In the genomic region with DNA sequence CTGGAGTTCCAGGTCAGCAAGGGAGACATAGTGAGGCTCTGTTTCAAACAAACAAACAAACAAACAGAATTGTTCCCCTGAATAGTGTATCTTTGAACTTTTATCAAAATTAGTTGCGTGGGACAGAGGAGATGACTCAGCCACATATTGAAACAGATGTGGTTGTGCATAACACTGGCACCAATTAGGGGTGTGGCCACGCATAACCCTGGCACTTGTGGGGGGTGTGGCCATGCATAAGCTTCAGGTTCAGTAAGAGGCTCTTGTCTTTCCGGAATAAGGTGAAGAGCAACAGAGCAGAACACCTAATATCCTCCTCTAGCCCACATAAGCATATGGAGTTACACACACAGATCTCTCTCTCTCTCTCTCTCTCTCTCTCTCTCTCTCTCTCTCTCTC, we compare ENCODE assay signal across 29 mouse cellular contexts. TPM values are rescaled to one million over a fixed set of nuclear protein-coding genes. Genes with fewer than 3 reads are reported as not detected.
A peak's percentile ranks its signal among the peaks of the same experiment; 100 is the strongest.
DNase-seq lines count a peak whose midpoint lies in the region; ATAC-seq lines count a peak whose summit lies in the region.
"Had no signal": no experiment of that assay in that cellular context is flagged by ENCODE, and none has a peak within 500 bp of the region (broad histone marks: within the 10 kb centered on the region; RNA-seq: fewer than 3 reads in every experiment).

No protein-coding gene starts in this region.

- 88% methylated on average over 3 of the region's 3 CpGs for WGBS in hindbrain, embryonic 11.5 days

- intact Hi-C loops in heart, postnatal 36 days (cut with DNase I): loop anchor here (10.0 kb wide), 1 partner anchor 1369 kb away; no protein-coding TSS in a partner anchor

- no peaks in the 10 kb centered on the region for H3K9me3 ChIP-seq in hindbrain, embryonic 11.5 days (ENCODE audit: control insufficient read depth, low read length)
- H3K9me3 ChIP-seq: embryonic facial prominence, embryonic 13.5 days; embryonic facial prominence, embryonic 15.5 days; forebrain, embryonic 10.5 days; forebrain, embryonic 12.5 days; G1E had no signal

- DNase-seq in heart, adult 11 months: peak; percentile 51
- DNase-seq in heart, postnatal 36 days: no peak
- peak; percentile 7 for DNase-seq in ZHBTc4 (ENCODE audit: low read depth, low spot score)
- DNase-seq in lung, postnatal 14 days: no peak
- DNase-seq in hindbrain, embryonic 11.5 days (ENCODE audit: low spot score): no peak
- DNase-seq: adrenal gland, adult 2 months; adrenal gland, postnatal 10 days; adrenal gland, postnatal 25 days; B cell, adult 2 months; cerebellum, adult 11 months; cerebellum, adult 18-20 months; cerebellum, adult 8-10 months; cerebellum, adult 9-11 months; cerebellum, postnatal 14 days; cerebellum, postnatal 36 days; embryo, embryonic 11 days had no signal

- no peaks in the 10 kb centered on the region for H3K27me3 ChIP-seq in hindbrain, embryonic 11.5 days (ENCODE audit: control insufficient read depth, insufficient read depth, low read length)
- H3K27me3 ChIP-seq: CH12.LX; embryonic facial prominence, embryonic 13.5 days; embryonic facial prominence, embryonic 15.5 days; Patski had no signal

- no peak overlapping the region for H3K9ac ChIP-seq in hindbrain, embryonic 11.5 days (ENCODE audit: low read depth, low read length)
- H3K9ac ChIP-seq: embryonic facial prominence, embryonic 13.5 days; embryonic facial prominence, embryonic 15.5 days; forebrain, embryonic 12.5 days had no signal

- H3K36me3 ChIP-seq in hindbrain, embryonic 11.5 days (ENCODE audit: control insufficient read depth, insufficient read depth, low read length): no peaks in the 10 kb centered on the region
- H3K36me3 ChIP-seq: embryonic facial prominence, embryonic 13.5 days; embryonic facial prominence, embryonic 15.5 days; forebrain, embryonic 10.5 days; forebrain, embryonic 12.5 days; G1E had no signal

- no peak overlapping the region for H3K27ac ChIP-seq in hindbrain, embryonic 11.5 days (ENCODE audit: low read depth, low read length)
- H3K27ac ChIP-seq: embryonic facial prominence, embryonic 13.5 days; embryonic facial prominence, embryonic 15.5 days; forebrain, embryonic 10.5 days; forebrain, embryonic 12.5 days had no signal

- ATAC-seq in megakaryocyte-erythroid progenitor cell, adult 5-6 weeks (replicated peaks; ENCODE audit: low FRiP score, low TSS enrichment, poor library complexity, severe bottlenecking): peak; percentile 75; the same call in 1 of the 2 replicates
- ATAC-seq in hindbrain, embryonic 11.5 days (ENCODE audit: low FRiP score): no peak
- ATAC-seq: CD4-positive, CD25-positive, alpha-beta regulatory T cell, adult 4 months; forebrain, embryonic 14.5 days; forebrain, embryonic 16.5 days; Patski had no signal

- no peak overlapping the region for H3K4me2 ChIP-seq in hindbrain, embryonic 11.5 days (replicated peaks; ENCODE audit: low read depth, low read length)
- H3K4me2 ChIP-seq: embryonic facial prominence, embryonic 13.5 days; embryonic facial prominence, embryonic 15.5 days; forebrain, embryonic 12.5 days had no signal

- H3K4me1 ChIP-seq in hindbrain, embryonic 11.5 days (replicated peaks; ENCODE audit: control insufficient read depth, insufficient read depth, low read length): no peaks in the 10 kb centered on the region
- H3K4me1 ChIP-seq: embryonic facial prominence, embryonic 13.5 days; embryonic facial prominence, embryonic 15.5 days; forebrain, embryonic 10.5 days; forebrain, embryonic 12.5 days had no signal

- H3K4me3 ChIP-seq in hindbrain, embryonic 11.5 days (ENCODE audit: low read depth, low read length): no peak overlapping the region
- H3K4me3 ChIP-seq: embryonic facial prominence, embryonic 13.5 days; embryonic facial prominence, embryonic 15.5 days; erythroblast, embryonic 14.5 days; forebrain, embryonic 10.5 days; forebrain, embryonic 12.5 days had no signal

RNA-seq across cellular contexts. Expression of a gene that starts 19.5 kb away (rescaled TPM):
- total RNA-seq in heart, postnatal 36 days (2021): 100 to 1,000 TPM; 106 to 107 TPM
- 87.0 and 105 TPM in 2 replicates for total RNA-seq in megakaryocyte-erythroid progenitor cell, adult 5-6 weeks (2014; fragmentation: Nextera tagmentation)
- 190 and 200 TPM in 2 replicates for total RNA-seq in megakaryocyte-erythroid progenitor cell, adult 5-6 weeks (2017)
- 169 and 201 TPM in 2 replicates for polyA plus RNA-seq in hindbrain, embryonic 11.5 days (2014; fragmentation: Nextera tagmentation; extraction: Ambion mirVana)

RNA-seq across cellular contexts. Expression of a gene that starts 57.4 kb away (rescaled TPM):
- 10 to 100 TPM; 31.5 to 34.5 TPM for total RNA-seq in heart, postnatal 36 days (2021)
- 60.0 and 61.5 TPM in 2 replicates for total RNA-seq in megakaryocyte-erythroid progenitor cell, adult 5-6 weeks (2014; fragmentation: Nextera tagmentation)
- total RNA-seq in megakaryocyte-erythroid progenitor cell, adult 5-6 weeks (2017): 133 and 170 TPM in 2 replicates
- polyA plus RNA-seq in hindbrain, embryonic 11.5 days (2014; fragmentation: Nextera tagmentation; extraction: Ambion mirVana): 74.6 and 76.8 TPM in 2 replicates

RNA-seq across cellular contexts. Expression of a gene that starts 58.1 kb away (rescaled TPM):
- not detected for total RNA-seq in heart, postnatal 36 days (2021)
- total RNA-seq in megakaryocyte-erythroid progenitor cell, adult 5-6 weeks (2014; fragmentation: Nextera tagmentation): not detected in 2 replicates
- not detected in 2 replicates for total RNA-seq in megakaryocyte-erythroid progenitor cell, adult 5-6 weeks (2017)
- polyA plus RNA-seq in hindbrain, embryonic 11.5 days (2014; fragmentation: Nextera tagmentation; extraction: Ambion mirVana): 0.78 and 1.3 TPM in 2 replicates
- total RNA-seq: adrenal gland, adult 2 months; adrenal gland, postnatal 25 days; common myeloid progenitor, adult 5-6 weeks; G1E had no signal
- polyA plus RNA-seq: adrenal gland, adult 2 months; CD4-positive, CD25-positive, alpha-beta regulatory T cell, adult 4 months; erythroblast, embryonic 14.5 days; forebrain, embryonic 12.5 days; forebrain, embryonic 16.5 days; Patski had no signal

Comparison
In these comparisons a context has a peak if more than half of its experiments do, and no peak if none do; other contexts are left out.
1. DNase-seq: peak in heart, adult 11 months (single experiment) and ZHBTc4 (single experiment); none in heart, postnatal 36 days (0 of 2), lung, postnatal 14 days (single experiment) and hindbrain, embryonic 11.5 days (single experiment).